Mouse (Mus musculus) kidney, adult 9 months (tissue): ENCODE measurements at regions not wholly inside any gene's neighbourhood (a gene's known extent, or its start where the extent isn't known, plus 50 kb on each side); places are given as distances from the start of the nearest gene placed in this dataset.

Experiments
- DNase-seq: peaks from one replicate; pipeline ENCODE4 v3.0.0; 2022

- peak; percentile 58 for DNase-seq
These were observed 60.7 kb upstream of the Gm47985 start for GRCm38 (mm10) chr1:151121686-151122085.

GRCm38 (mm10) chr1:151123964-151124363 is 58.4 kb upstream of the Gm47985 start:
- peak; percentile 82 for DNase-seq

GRCm38 (mm10) chr1:151125028-151125659 is 57.2 kb upstream of the Gm47985 start:
- no peak for DNase-seq

GRCm38 (mm10) chr1:151125764-151126485 is 56.4 kb upstream of the Gm47985 start:
- no peak for DNase-seq

- DNase-seq: no peak
These were observed 55.6 kb upstream of the Gm47985 start for GRCm38 (mm10) chr1:151126756-151127155.

GRCm38 (mm10) chr1:151128005-151128404 is 54.3 kb upstream of the Gm47985 start:
- peak; percentile 72 for DNase-seq

- no peak for DNase-seq
These were observed 53.4 kb upstream of the Gm47985 start for GRCm38 (mm10) chr1:151128955-151129354.

- peak; percentile 85 for DNase-seq
These were observed 52.3 kb upstream of the Gm47985 start for GRCm38 (mm10) chr1:151130036-151130435.

GRCm38 (mm10) chr1:151130845-151131626 is 51.3 kb upstream of the Gm47985 start:
- DNase-seq: no peak

GRCm38 (mm10) chr1:151131627-151132284 is 50.6 kb upstream of the Gm47985 start:
- DNase-seq: no peak
